Mouse (Mus musculus): ENCODE measurements around the gene AC124108.1. TPM values are rescaled to one million over a fixed set of nuclear protein-coding genes. Genes with fewer than 3 reads are reported as not detected.

The AC124108.1 gene
- total and polyA plus RNA-seq, 3 experiments, result not detected

- Histone ChIP-seq H3K9ac (ENCODE audit: insufficient read depth, low read depth) (no peak overlapping the region), H3K79me2 (replicated peaks; ENCODE audit: control insufficient read depth, extremely low read depth, insufficient read depth, poor library complexity, severe bottlenecking) (no peaks in the 10 kb centered on the region), H3K36me3 (replicated peaks in 1 of 2; ENCODE audit: control insufficient read depth in 1 of 2, insufficient read depth in 1 of 2, low read length in 1 of 2) (no peaks in the 10 kb centered on the region), H3K27ac (ENCODE audit: insufficient read depth, low read depth) (no peak overlapping the region), H3K4me2 (ENCODE audit: insufficient read depth, low read depth, poor library complexity, severe bottlenecking) (peak overlapping the region; percentile 70), H3K27me3 (replicated peaks) (peaks cover 60% of the 10 kb centered on the region), H3K4me3 (replicated peaks in 1 of 3; ENCODE audit: low read depth in 2 of 3, low read length in 2 of 3, poor library complexity in 1 of 3) (peak overlapping the region; percentile 17 to 29 (median 21)), H3K9me3 (replicated peaks; ENCODE audit: low read length) (peaks cover 3% of the 10 kb centered on the region), H3K4me1 (ENCODE audit: control insufficient read depth in 1 of 2, insufficient read depth in 2 of 2) (peaks cover 0 to 12% of the 10 kb centered on the region in 2 experiments; a peak in 2 of 4 replicates)
- TF ChIP-seq SIN3A (IDR thresholded peaks at IDR 0.05; ENCODE audit: low read length) (no peak), CTCF (conservative IDR thresholded peaks at IDR 0.05 in 1 of 2, IDR thresholded peaks at IDR 0.05 in 1 of 2; ENCODE audit: low read depth in 2 of 2, low read length in 2 of 2) (no peak), POLR2AphosphoS2 (IDR thresholded peaks at IDR 0.05; ENCODE audit: low read depth, low read length) (no peak)
- in situ Hi-C loops (cut with MboI; ENCODE audit: low pct_ligation_motif_present, low pct_unique_long_range_greater_than_20kb, low sequenced_read_pairs), result loop anchor here (10.0 kb wide), 1 partner anchor 47 kb away; no protein-coding TSS in a partner anchor
- no peak for DNase-seq (ENCODE audit: extremely low read depth)
- dilution Hi-C loops (cut with MboI; ENCODE audit: extremely low pct_ligation_motif_present, extremely low pct_unique_long_range_greater_than_20kb, low sequenced_read_pairs), result no loop called here
Observed at GRCm38 (mm10) chr1:132168115-132168767, 23.0 kb upstream of the AC124108.1 start.

- dilution Hi-C loops (cut with MboI; ENCODE audit: extremely low pct_ligation_motif_present, extremely low pct_unique_long_range_greater_than_20kb, low sequenced_read_pairs), result no loop called here
- in situ Hi-C loops (cut with MboI; ENCODE audit: low pct_ligation_motif_present, low pct_unique_long_range_greater_than_20kb, low sequenced_read_pairs), result no loop called here
- Histone ChIP-seq H3K36me3 (replicated peaks in 1 of 2; ENCODE audit: control insufficient read depth in 1 of 2, insufficient read depth in 1 of 2, low read length in 1 of 2) (no peaks in the 10 kb centered on the region), H3K79me2 (replicated peaks; ENCODE audit: control insufficient read depth, extremely low read depth, insufficient read depth, poor library complexity, severe bottlenecking) (no peaks in the 10 kb centered on the region), H3K9ac (ENCODE audit: insufficient read depth, low read depth) (no peak overlapping the region), H3K27me3 (replicated peaks) (peaks cover 50% of the 10 kb centered on the region), H3K4me3 (replicated peaks in 1 of 3; ENCODE audit: low read depth in 2 of 3, low read length in 2 of 3, poor library complexity in 1 of 3) (no peak overlapping the region), H3K4me2 (ENCODE audit: insufficient read depth, low read depth, poor library complexity, severe bottlenecking) (no peak overlapping the region), H3K4me1 (ENCODE audit: control insufficient read depth in 1 of 2, insufficient read depth in 2 of 2) (peaks cover 0 to 12% of the 10 kb centered on the region in 2 experiments; a peak in 2 of 4 replicates), H3K27ac (ENCODE audit: insufficient read depth, low read depth) (no peak overlapping the region), H3K9me3 (replicated peaks; ENCODE audit: low read length) (peaks cover 3% of the 10 kb centered on the region)
- DNase-seq (ENCODE audit: extremely low read depth), result no peak
- TF ChIP-seq POLR2A (IDR thresholded peaks at IDR 0.05; ENCODE audit: low read depth, low read length) (no peak), ZMIZ1 (IDR thresholded peaks at IDR 0.05; ENCODE audit: low read depth, low read length) (no peak), CTCF (conservative IDR thresholded peaks at IDR 0.05 in 1 of 2, IDR thresholded peaks at IDR 0.05 in 1 of 2; ENCODE audit: low read depth in 2 of 2, low read length in 2 of 2) (no peak), NELFE (IDR thresholded peaks at IDR 0.05; ENCODE audit: low read depth, low read length) (no peak), MXI1 (IDR thresholded peaks at IDR 0.05; ENCODE audit: low read depth, low read length) (no peak), USF1 (IDR thresholded peaks at IDR 0.05; ENCODE audit: low read depth, low read length) (no peak), SIN3A (IDR thresholded peaks at IDR 0.05; ENCODE audit: low read length) (no peak), IRF4 (IDR thresholded peaks at IDR 0.05; ENCODE audit: low read depth, low read length) (no peak), E2F4 (IDR thresholded peaks at IDR 0.05; ENCODE audit: insufficient replicate concordance, low read depth, low read length) (no peak), TBP (conservative IDR thresholded peaks at IDR 0.05; ENCODE audit: low read depth, low read length) (no peak), JUN (IDR thresholded peaks at IDR 0.05; ENCODE audit: insufficient read depth, low read depth, low read length) (no peak), MAFK (IDR thresholded peaks at IDR 0.05; ENCODE audit: insufficient replicate concordance, low read length) (no peak), ETS1 (conservative IDR thresholded peaks at IDR 0.05; ENCODE audit: low read depth, low read length) (no peak), UBTF (IDR thresholded peaks at IDR 0.05; ENCODE audit: low read depth, low read length) (no peak), ELF1 (IDR thresholded peaks at IDR 0.05; ENCODE audit: low read depth, low read length) (no peak), ZC3H11A (IDR thresholded peaks at IDR 0.05; ENCODE audit: low read depth, low read length) (no peak), USF2 (conservative IDR thresholded peaks at IDR 0.05; ENCODE audit: low read depth, low read length) (no peak), MEF2A (IDR thresholded peaks at IDR 0.05; ENCODE audit: borderline replicate concordance, low read depth, low read length) (no peak), TCF12 (IDR thresholded peaks at IDR 0.05; ENCODE audit: low read depth, low read length) (no peak)
Observed at GRCm38 (mm10) chr1:132170698-132171097, 20.6 kb upstream of the AC124108.1 start.
